In the genomic region with DNA sequence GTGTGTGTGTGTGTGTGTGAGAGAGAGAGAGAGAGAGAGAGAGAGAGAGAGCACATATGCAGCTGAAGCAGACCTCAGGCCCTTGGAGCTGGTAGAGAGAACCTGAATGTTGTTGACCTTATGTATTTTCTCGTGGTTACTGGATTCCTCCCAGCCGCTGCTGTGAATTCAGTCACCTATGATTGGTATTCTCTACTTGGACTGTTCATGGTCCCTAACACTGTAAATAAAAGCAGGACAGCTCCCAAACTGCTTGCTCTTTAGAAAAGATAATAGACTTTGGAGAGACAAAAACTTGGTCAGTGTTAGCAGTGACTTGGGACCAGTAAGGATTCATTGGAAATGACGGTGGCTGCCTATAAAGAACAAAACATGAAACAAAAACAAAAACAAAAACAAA, we compare ENCODE assay signal across 19 mouse cellular contexts.
"Had no signal": no experiment of that assay in that cellular context is flagged by ENCODE, and none has a peak within 500 bp of the region (broad histone marks: within the 10 kb centered on the region; RNA-seq: fewer than 3 reads in every experiment).

No protein-coding gene starts in this region.

- H3K27me3 ChIP-seq: limb, embryonic 13.5 days; liver, embryonic 12.5 days; liver, embryonic 15.5 days; lung, embryonic 15.5 days; megakaryocyte, embryonic 14.5 days; midbrain, embryonic 15.5 days; neural tube, embryonic 13.5 days had no signal

- ATAC-seq: liver, embryonic 12.5 days; midbrain, embryonic 15.5 days had no signal

- H3K4me1 ChIP-seq: liver, embryonic 12.5 days; liver, embryonic 15.5 days; megakaryocyte, embryonic 14.5 days had no signal

- H3K4me2 ChIP-seq: kidney, embryonic 15.5 days; limb, embryonic 13.5 days; liver, embryonic 12.5 days; liver, embryonic 15.5 days; lung, embryonic 15.5 days; midbrain, embryonic 11.5 days; midbrain, embryonic 15.5 days; neural tube, embryonic 13.5 days had no signal

- H3K4me3 ChIP-seq: kidney, embryonic 15.5 days; limb, embryonic 10.5 days; limb, embryonic 13.5 days; liver, embryonic 12.5 days; liver, embryonic 15.5 days; lung, embryonic 15.5 days; megakaryocyte, embryonic 14.5 days; midbrain, embryonic 15.5 days; neural tube, embryonic 13.5 days had no signal

- H3K27ac ChIP-seq: kidney, embryonic 15.5 days; limb, embryonic 10.5 days; limb, embryonic 13.5 days; liver, embryonic 12.5 days; liver, embryonic 15.5 days; lung, embryonic 15.5 days had no signal

- H3K36me3 ChIP-seq: kidney, embryonic 15.5 days; limb, embryonic 10.5 days; limb, embryonic 13.5 days; liver, embryonic 12.5 days; liver, embryonic 15.5 days; lung, embryonic 15.5 days; midbrain, embryonic 15.5 days; neural tube, embryonic 13.5 days had no signal

- H3K9me3 ChIP-seq: kidney, embryonic 15.5 days; limb, embryonic 10.5 days; limb, embryonic 13.5 days; liver, embryonic 12.5 days; liver, embryonic 15.5 days; lung, embryonic 15.5 days; megakaryocyte, embryonic 14.5 days; midbrain, embryonic 15.5 days; neural tube, embryonic 13.5 days had no signal

- DNase-seq: kidney, postnatal 10 days; kidney, postnatal 36 days; layer of hippocampus, adult 9-11 months; liver; lung, adult 18-20 months; lung, postnatal 10 days; lung, postnatal 36 days; thymus, adult 18-20 months; thymus, postnatal 36 days had no signal

- H3K9ac ChIP-seq: kidney, embryonic 15.5 days; limb, embryonic 13.5 days; liver, embryonic 12.5 days; liver, embryonic 15.5 days; lung, embryonic 15.5 days; midbrain, embryonic 15.5 days; neural tube, embryonic 13.5 days had no signal
